Mouse (Mus musculus): Measurements from ENCODE around the gene Nckap5l. TPM values are rescaled to one million over a fixed set of nuclear protein-coding genes. Genes with fewer than 3 reads are reported as not detected.

The Nckap5l gene
- total RNA-seq, 2 experiments from 2014 or later: 17.1 to 18.5 TPM

DNA sequence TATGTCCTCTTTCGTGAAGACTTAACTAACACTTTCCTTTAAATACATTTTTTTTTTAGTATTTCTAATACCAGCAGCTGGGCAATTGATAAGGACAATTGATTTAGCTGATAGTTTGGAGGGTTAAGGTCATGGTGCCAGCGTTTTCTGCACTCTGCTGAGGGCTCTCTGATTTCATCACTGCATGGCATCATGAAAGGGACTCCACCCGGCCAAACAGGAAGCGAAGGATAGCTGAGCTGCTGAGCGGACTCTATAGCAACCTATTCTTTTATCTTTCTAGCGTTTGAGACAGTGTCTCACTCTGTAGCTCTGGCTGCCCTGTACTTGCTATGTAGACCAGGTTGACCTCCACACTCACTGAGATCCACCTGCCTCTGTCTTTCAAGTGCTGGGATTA lies 27.2 kb upstream of the Nckap5l start:
- no peak for DNase-seq (ENCODE audit: low spot score in 2 of 2)
- no peak for TF ChIP-seq CTCF (conservative IDR thresholded peaks at IDR 0.05)
- H3K4me3 ChIP-seq: no peak overlapping the region
- H3K27ac ChIP-seq: no peak overlapping the region

DNA sequence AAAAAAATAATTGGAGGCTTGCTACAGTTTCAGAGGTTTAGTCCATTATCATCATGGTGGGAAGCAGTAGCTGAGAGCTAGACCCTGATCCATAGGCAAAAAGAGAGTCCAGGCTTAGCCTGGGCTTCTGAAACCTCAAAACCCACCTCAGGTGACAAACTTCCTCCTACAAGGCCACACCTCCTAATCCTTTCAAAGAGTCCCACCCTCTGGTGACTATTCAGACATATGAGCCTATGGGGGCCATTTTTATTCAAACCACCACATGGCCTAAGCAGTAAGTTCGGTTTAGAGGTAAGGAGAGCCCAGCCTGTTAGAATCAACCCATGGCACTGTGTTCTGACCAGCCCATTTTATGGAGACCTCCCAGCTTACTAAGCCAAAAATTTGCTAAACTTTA lies 18.3 kb upstream of the Nckap5l start:
- H3K27ac ChIP-seq: 0 out of 2 replicates have a peak overlapping the region, but pooled peaks have one; percentile 39
- no peak overlapping the region for H3K4me3 ChIP-seq
- no peak for TF ChIP-seq CTCF (conservative IDR thresholded peaks at IDR 0.05)
- no peak for DNase-seq (ENCODE audit: low spot score in 2 of 2)

DNA sequence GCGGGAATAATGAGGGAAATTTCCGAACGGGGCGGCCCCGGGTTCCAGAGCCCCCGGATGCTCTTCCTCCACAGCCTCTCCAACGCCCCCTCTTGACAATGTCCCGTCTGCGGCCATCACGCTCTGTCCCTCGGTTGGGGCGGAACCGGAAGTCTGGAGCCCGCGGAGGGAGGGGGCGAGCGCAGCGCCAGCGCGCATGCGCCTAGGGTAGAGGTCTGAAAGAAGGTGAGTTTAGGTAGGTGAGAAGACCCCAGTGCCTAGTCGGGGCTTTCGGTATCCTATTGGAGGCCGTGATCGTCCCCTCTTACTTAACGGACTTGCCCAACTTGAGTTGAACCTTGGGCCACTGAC lies 17.0 kb upstream of the Nckap5l start, which contains the start of gene Bcdin3d:
Gene Bcdin3d, minus strand, starts transcription at position 155 of the 351 bp plus-strand sequence.
- DNase-seq (ENCODE audit: low spot score in 2 of 2): peak; percentile 81 to 89
- Histone ChIP-seq H3K4me3 (peak within 1 kb of the TSS; percentile 94), H3K27ac (peak within 1 kb of the TSS; percentile 94)
- TF ChIP-seq CTCF (conservative IDR thresholded peaks at IDR 0.05): peak; percentile 59

DNA sequence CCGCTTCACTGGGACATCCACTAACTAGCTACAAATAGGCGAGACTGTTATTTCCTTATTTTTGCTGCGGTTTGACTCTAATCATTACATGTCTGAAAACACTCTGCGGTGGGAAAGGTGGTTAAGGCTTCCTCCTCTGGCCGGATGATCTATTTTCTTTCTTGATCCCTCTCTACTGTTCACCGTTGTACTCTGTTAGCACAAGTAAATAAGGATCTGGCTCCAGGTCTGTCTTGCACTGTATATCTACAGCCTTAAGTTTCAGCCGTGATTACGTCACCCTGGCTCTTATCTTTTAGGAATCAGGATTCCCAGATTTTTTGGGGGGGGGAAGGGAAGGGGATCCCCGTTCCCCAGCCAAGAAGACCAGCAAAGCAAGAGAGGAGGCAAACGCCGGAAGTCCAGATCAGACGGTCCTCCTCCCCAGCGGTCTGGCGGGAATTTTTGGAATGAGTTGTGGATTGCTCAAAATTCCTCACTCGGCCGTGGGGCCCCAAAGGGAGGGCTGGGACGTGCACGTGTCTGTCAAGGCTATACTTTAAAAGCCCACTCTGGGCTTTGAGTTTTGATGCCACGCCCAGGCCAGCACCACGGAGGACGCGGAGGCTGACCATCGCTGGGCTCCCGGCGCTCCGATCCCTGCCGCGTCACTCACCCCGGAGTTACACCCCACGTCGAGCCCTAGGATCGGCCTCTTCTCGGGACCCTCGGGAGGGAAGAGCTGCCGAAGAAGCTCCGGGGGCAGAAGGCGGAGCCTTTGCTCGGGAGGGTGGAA lies 16.4 kb upstream of the Nckap5l start:
- no peak for TF ChIP-seq CTCF (conservative IDR thresholded peaks at IDR 0.05)

DNA sequence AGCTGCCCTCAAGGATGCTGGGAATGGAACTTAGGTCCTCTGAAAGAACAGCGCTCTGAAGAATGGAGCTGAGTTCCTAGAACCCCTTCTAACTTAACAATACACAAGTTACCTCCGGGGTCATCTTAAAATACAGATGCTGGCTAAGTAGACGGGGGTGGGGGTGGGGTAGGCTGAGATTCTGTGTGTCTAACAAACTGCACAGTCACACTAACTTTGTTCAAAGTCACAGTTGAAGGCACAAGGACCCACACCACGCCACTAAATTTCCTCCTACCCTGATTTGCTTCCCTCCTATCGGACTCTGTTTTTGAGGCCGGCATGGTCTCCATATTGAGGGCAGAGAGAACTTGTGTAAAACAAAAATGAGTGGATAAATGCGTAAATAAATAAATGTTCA lies 15.4 kb upstream of the Nckap5l start:
- no peak for TF ChIP-seq CTCF (conservative IDR thresholded peaks at IDR 0.05)
- H3K4me3 ChIP-seq: no peak overlapping the region
- no peak for DNase-seq (ENCODE audit: low spot score in 2 of 2)

More for the DNA sequence above, 16.4 kb upstream of the Nckap5l start:
- peak in 1 of 2 experiments; percentile 31 for DNase-seq (ENCODE audit: low spot score in 2 of 2)
- Histone ChIP-seq H3K27ac (peak overlapping the region; percentile 94), H3K4me3 (peak overlapping the region; percentile 94)

DNA sequence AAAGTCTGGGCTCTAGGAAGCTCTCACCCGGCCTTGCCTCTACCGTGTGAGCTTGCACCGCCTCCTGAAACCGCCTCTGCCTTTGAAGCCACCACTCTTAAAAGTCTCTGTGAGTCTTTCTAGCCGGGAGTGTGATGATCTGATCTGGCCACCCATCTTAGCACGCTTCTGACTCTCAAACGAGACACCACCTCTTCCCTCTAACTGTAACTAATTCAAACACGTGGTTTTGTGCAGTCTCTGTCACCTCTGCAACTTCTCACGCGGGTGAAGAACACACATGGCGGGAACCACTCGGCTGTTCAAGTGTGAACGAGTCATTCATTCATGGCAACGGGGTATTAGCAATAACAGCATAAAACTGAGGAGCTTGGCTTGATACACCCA lies 14.1 kb upstream of the Nckap5l start:
- Histone ChIP-seq H3K4me3 (no peak overlapping the region), H3K27ac (no peak overlapping the region)
- no peak for TF ChIP-seq CTCF (conservative IDR thresholded peaks at IDR 0.05)
- DNase-seq (ENCODE audit: low spot score in 2 of 2): no peak

More for the DNA sequence above, 15.4 kb upstream of the Nckap5l start:
- no peak overlapping the region for H3K27ac ChIP-seq

DNA sequence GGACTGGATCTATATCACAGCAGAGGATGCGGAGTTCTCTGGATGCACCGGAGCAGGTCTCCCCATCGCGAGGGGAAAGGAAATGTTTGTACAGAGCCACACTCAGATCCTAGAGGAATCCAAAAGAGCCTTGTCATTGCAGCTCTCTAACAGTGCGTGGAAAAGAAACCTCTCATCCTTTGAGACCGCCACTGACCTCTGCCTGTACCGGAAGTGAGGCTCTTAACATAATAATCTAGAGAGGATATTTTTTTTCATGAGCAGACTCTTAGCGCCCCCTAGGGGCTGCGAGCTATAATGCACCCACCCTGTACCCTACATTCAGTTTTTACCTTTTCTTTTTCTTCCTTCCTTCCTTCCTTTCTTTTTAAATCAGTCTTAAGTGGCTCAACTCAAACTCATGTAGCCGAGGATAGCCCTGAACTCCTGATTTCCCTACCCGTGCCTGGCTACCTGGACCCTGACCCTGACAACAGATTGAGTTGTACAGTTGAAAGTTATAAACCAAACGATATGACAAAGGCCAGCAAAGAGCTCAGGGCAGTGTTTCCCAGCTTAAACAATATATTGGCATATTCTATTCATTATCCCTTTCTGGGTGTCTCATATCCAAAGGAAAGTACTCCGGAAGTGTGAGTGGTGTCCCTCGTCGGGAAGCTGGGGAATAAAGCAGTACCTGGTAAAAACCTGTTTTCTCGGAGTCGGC lies 13.6 kb upstream of the Nckap5l start:
- peak overlapping the region; percentile 32 for H3K4me3 ChIP-seq
- peak overlapping the region; percentile 73 for H3K27ac ChIP-seq
- TF ChIP-seq CTCF (conservative IDR thresholded peaks at IDR 0.05): peak; percentile 95
- DNase-seq (ENCODE audit: low spot score in 2 of 2): peak in 1 of 2 experiments; percentile 68

DNA sequence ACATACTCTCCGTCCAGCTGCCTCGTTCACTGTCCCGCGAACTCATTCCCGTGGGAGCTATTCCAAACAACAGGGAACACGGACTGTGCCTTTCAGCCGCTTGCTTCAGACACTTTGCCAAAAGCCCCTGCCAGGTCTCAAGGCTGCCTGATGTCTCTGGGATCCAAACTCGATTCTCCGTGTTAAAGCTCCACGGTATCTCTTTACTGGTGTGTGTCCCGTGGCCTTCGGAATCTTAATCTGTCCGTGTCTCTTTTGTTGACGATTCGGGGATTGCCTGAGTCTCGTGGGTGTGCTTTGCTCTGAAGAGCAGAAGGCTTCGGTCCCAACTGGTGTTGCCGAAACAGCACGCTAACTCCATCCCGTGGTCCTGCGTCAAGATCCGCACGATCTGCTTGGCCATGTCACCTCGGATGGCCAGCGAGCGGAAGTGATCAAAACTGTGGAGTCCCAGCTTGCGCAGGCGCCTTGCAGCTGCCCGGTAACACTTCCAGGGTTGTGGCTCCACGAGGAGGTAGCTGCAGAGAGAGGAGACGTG lies 12.7 kb upstream of the Nckap5l start:
- DNase-seq (ENCODE audit: low spot score in 2 of 2): no peak
- peak overlapping the region; percentile 32; the same call in 1 of the 2 replicates for H3K4me3 ChIP-seq
- peak overlapping the region; percentile 73 for H3K27ac ChIP-seq

DNA sequence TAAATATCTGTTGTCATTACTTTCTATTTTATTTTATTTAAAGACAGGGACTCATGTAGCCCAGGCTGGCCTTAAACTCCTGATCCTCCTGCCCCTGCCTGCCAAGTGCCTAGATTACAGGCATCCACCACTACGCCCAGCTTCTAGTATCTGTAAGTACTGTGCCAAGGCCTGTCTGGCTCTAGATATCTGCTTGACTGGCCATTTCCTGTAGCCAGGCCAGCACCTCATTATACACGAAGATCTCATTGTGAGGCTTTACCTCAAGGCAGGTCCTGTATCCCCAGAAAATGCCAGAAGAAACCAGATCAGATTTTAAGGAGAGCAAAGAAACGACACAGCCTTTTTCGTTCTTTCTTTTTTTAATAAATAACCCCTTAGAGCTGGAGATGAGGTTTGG lies 12.2 kb upstream of the Nckap5l start:
- peak overlapping the region; percentile 73; the same call in 1 of the 2 replicates for H3K27ac ChIP-seq
- DNase-seq (ENCODE audit: low spot score in 2 of 2): no peak
- peak overlapping the region; percentile 5; the same call in 1 of the 2 replicates for H3K4me3 ChIP-seq
- no peak for TF ChIP-seq CTCF (conservative IDR thresholded peaks at IDR 0.05)

More for the DNA sequence above, 12.7 kb upstream of the Nckap5l start:
- no peak for TF ChIP-seq CTCF (conservative IDR thresholded peaks at IDR 0.05)

DNA sequence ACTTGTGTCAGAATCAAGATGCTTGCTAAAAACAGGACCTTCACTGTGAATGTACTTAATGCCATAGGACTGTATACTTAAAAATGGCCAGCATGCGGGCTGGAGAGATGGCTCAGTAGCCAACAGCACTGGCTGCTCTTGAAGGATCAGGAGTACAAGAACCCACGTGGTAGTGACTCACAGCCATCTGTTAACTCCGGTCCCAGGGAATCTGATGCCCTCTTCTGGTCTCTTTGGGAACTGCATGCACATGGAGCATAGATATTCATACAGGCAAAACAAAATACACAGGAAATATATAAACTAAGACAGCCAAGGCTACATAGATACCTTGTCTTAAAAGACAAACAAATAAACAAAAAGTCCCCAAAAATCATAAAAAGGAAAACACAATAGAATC lies 11.5 kb upstream of the Nckap5l start:
- no peak overlapping the region for H3K4me3 ChIP-seq
- no peak overlapping the region for H3K27ac ChIP-seq
- TF ChIP-seq CTCF (conservative IDR thresholded peaks at IDR 0.05): peak; percentile 94
- DNase-seq (ENCODE audit: low spot score in 2 of 2): peak; percentile 69 to 85

DNA sequence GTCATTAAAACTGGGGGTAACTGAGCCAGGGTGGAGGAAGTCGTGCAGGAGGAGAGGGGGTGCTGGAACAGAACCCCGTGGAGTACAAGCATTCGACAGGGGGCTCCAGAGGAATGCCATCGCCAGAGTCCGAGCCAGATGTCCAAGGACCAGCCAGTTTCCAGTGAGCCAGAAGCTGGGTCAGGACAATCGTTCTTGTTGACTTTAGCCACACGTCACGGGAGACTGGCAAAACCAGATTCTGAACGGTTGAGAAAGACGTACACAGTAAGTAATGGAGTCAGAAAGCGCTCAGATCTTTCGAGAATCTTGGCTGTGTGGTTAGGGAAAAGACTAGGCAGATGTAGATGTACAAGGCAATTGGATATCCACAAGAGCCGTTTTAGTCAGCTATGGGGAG lies 5.6 kb upstream of the Nckap5l start:
- Histone ChIP-seq H3K27ac (no peak overlapping the region), H3K4me3 (no peak overlapping the region)
- no peak for TF ChIP-seq CTCF (conservative IDR thresholded peaks at IDR 0.05)
- no peak for DNase-seq (ENCODE audit: low spot score in 2 of 2)

DNA sequence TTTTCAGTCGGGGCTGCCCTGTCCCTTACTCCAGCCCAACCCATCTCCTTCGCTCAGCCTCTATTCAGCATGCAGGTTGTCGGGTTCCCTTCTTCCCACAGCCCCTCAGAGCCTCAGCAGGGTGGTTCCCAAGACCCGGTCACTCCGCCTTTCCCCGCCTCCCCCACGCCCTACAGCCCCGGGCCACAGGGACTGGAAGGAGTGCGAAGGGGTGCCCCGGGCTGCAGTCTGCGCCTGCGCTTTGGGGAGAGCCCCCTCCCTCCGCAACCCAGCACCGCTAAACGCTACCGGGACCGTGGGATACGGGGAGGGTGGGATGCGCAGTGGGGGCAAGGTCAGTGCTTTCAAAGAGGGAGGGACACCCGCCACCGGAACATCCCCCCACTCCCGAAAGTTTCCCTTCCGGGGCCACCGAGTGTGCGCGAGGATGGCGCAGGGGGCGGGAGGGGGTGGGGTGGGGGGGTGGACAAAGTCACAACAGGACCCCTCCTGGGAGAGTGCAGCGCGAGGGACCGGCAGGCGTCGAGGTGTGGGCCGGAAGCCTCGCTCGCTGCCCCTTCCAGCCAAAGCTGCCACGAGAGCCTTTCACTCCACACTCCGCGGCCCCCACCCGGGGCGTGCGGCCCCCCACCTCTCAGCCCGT lies 464 bp downstream of the Nckap5l start:
- peak overlapping the region; percentile 96 for H3K4me3 ChIP-seq
- DNase-seq (ENCODE audit: low spot score in 2 of 2): peak; percentile 46 to 54
- no peak for TF ChIP-seq CTCF (conservative IDR thresholded peaks at IDR 0.05)
- peak overlapping the region; percentile 95 for H3K27ac ChIP-seq
